Mouse (Mus musculus): ENCODE data around the gene Cab39l. TPM values are rescaled to one million over a fixed set of nuclear protein-coding genes. Genes with fewer than 3 reads are reported as not detected.
A peak's percentile ranks its signal among the peaks of the same experiment; 100 is the strongest.

Gene Cab39l
- polyA plus RNA-seq, 2 experiments, result 8.4 to 30.0 TPM

DNA sequence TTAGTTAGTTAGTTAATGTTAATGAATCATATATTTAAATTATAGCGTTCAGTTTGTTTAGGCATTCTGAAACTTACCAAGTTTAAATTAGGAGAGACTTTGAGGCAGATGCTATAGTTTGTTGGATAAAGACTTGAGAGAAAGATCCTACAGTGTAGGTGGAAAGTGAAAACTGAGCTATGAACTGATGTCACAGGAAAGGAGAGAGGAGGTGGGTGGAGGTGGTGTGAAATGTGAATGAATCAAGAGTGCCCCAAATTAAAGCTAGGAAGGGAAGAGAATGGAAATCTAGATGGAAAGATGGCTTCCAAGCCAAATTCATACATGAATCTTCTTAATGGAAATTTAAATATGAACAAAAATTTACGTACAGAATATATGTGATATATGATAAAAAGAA is 25.7 kb downstream of the Cab39l start:
- ATAC-seq (ENCODE audit: insufficient read depth) (no peak), DNase-seq (ENCODE audit: low read depth in 3 of 3, low spot score in 3 of 3) (no peak)
- no peak overlapping the region for H3K9ac ChIP-seq (replicated peaks)
- 74% methylated on average over 2 of the region's 2 CpGs for WGBS (ENCODE audit: insufficient replicate concordance)
- no peaks in the 10 kb centered on the region for H3K4me1 ChIP-seq (replicated peaks; ENCODE audit: control insufficient read depth in 2 of 2, insufficient read depth in 2 of 2, low read length in 1 of 2)
- no peak for TF ChIP-seq CTCF (IDR thresholded peaks at IDR 0.05; ENCODE audit: low read depth)
- no peak for TF ChIP-seq EP300 (IDR thresholded peaks at IDR 0.05; ENCODE audit: low read depth)
- H3K27me3 ChIP-seq (ENCODE audit: control insufficient read depth, insufficient read depth, low read length), result no peaks in the 10 kb centered on the region
- no peaks in the 10 kb centered on the region for H3K9me3 ChIP-seq (ENCODE audit: control insufficient read depth, low read length)
- H3K4me2 ChIP-seq (ENCODE audit: low read depth), result no peak overlapping the region
- peaks cover 3% of the 10 kb centered on the region; the same call in 1 of the 2 replicates for H3K36me3 ChIP-seq (replicated peaks; ENCODE audit: control insufficient read depth, insufficient read depth, low read depth)
- H3K4me3 ChIP-seq (ENCODE audit: insufficient read depth in 1 of 2, low read depth in 2 of 2, low read length in 2 of 2), result no peak overlapping the region
- no peak overlapping the region for H3K27ac ChIP-seq

GRCm38 (mm10) chr14:59467798-59468197 is 27.0 kb downstream of the Cab39l start:
- Histone ChIP-seq H3K4me3 (ENCODE audit: insufficient read depth in 1 of 2, low read depth in 2 of 2, low read length in 2 of 2) (no peak overlapping the region), H3K9ac (replicated peaks) (no peak overlapping the region), H3K27me3 (ENCODE audit: control insufficient read depth, insufficient read depth, low read length) (no peaks in the 10 kb centered on the region), H3K4me2 (ENCODE audit: low read depth) (no peak overlapping the region), H3K36me3 (replicated peaks; ENCODE audit: control insufficient read depth, insufficient read depth, low read depth) (0 out of 2 replicates have a peak, but pooled peaks cover 3% of the 10 kb centered on the region), H3K4me1 (replicated peaks; ENCODE audit: control insufficient read depth in 2 of 2, insufficient read depth in 2 of 2, low read length in 1 of 2) (no peaks in the 10 kb centered on the region), H3K27ac (no peak overlapping the region), H3K9me3 (ENCODE audit: control insufficient read depth, low read length) (no peaks in the 10 kb centered on the region)
- WGBS (ENCODE audit: insufficient replicate concordance), result 47% methylated on average over 1 of the region's 1 CpGs
- TF ChIP-seq EP300 (IDR thresholded peaks at IDR 0.05; ENCODE audit: low read depth), result no peak
- peak; percentile 10; the same call in 1 of the 2 replicates for TF ChIP-seq CTCF (IDR thresholded peaks at IDR 0.05; ENCODE audit: low read depth)
- ATAC-seq (ENCODE audit: insufficient read depth), result no peak
- no peak for DNase-seq (ENCODE audit: low read depth in 3 of 3, low spot score in 3 of 3)

- Histone ChIP-seq H3K27ac (no peak overlapping the region), H3K9ac (replicated peaks) (no peak overlapping the region), H3K4me2 (ENCODE audit: low read depth) (no peak overlapping the region), H3K36me3 (replicated peaks; ENCODE audit: control insufficient read depth, insufficient read depth, low read depth) (0 out of 2 replicates have a peak, but pooled peaks cover 3% of the 10 kb centered on the region), H3K4me1 (replicated peaks; ENCODE audit: control insufficient read depth in 2 of 2, insufficient read depth in 2 of 2, low read length in 1 of 2) (no peaks in the 10 kb centered on the region), H3K9me3 (ENCODE audit: control insufficient read depth, low read length) (no peaks in the 10 kb centered on the region), H3K27me3 (ENCODE audit: control insufficient read depth, insufficient read depth, low read length) (no peaks in the 10 kb centered on the region), H3K4me3 (ENCODE audit: insufficient read depth in 1 of 2, low read depth in 2 of 2, low read length in 2 of 2) (no peak overlapping the region)
- WGBS (ENCODE audit: insufficient replicate concordance), result 68% methylated on average over 1 of the region's 1 CpGs
- no peak for DNase-seq (ENCODE audit: low read depth in 3 of 3, low spot score in 3 of 3)
- TF ChIP-seq EP300 (IDR thresholded peaks at IDR 0.05; ENCODE audit: low read depth), result no peak
- TF ChIP-seq CTCF (IDR thresholded peaks at IDR 0.05; ENCODE audit: low read depth), result no peak
- ATAC-seq (ENCODE audit: insufficient read depth), result no peak
Observed at GRCm38 (mm10) chr14:59470781-59471180, 30.0 kb downstream of the Cab39l start.

DNA sequence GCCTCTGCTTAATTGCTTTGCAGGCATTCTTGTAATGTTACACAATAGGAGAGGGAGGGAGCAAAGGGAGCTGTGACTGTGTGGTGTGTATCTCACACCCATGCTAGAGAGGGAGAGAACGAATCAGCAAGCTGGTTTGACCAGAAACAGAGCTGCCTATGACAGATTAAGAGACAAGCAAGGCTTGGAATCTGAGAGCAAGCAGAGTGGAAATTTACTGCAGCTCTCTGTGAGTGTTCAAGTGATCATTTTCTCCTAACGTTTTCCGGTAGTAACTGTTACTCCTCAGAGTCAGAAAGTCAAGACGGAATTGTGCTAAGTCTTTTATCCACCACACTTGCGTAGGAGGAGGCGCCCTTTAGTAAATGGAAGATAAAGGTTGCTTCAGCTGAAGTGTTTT is 37.9 kb downstream of the Cab39l start:
- H3K27me3 ChIP-seq (ENCODE audit: control insufficient read depth, insufficient read depth, low read length), result no peaks in the 10 kb centered on the region
- no peak for TF ChIP-seq CTCF (IDR thresholded peaks at IDR 0.05; ENCODE audit: low read depth)
- no peak for TF ChIP-seq EP300 (IDR thresholded peaks at IDR 0.05; ENCODE audit: low read depth)
- ATAC-seq (ENCODE audit: insufficient read depth) (no peak), DNase-seq (ENCODE audit: low read depth in 3 of 3, low spot score in 3 of 3) (no peak)
- H3K9me3 ChIP-seq (ENCODE audit: control insufficient read depth, low read length), result no peaks in the 10 kb centered on the region
- H3K27ac ChIP-seq, result no peak overlapping the region
- H3K9ac ChIP-seq (replicated peaks), result no peak overlapping the region
- H3K4me1 ChIP-seq (replicated peaks; ENCODE audit: control insufficient read depth in 2 of 2, insufficient read depth in 2 of 2, low read length in 1 of 2), result no peaks in the 10 kb centered on the region
- no peak overlapping the region for H3K4me2 ChIP-seq (ENCODE audit: low read depth)
- no peak overlapping the region for H3K4me3 ChIP-seq (ENCODE audit: insufficient read depth in 1 of 2, low read depth in 2 of 2, low read length in 2 of 2)
- 58% methylated on average over 6 of the region's 6 CpGs for WGBS (ENCODE audit: insufficient replicate concordance)
- no peaks in the 10 kb centered on the region for H3K36me3 ChIP-seq (replicated peaks; ENCODE audit: control insufficient read depth, insufficient read depth, low read depth)

DNA sequence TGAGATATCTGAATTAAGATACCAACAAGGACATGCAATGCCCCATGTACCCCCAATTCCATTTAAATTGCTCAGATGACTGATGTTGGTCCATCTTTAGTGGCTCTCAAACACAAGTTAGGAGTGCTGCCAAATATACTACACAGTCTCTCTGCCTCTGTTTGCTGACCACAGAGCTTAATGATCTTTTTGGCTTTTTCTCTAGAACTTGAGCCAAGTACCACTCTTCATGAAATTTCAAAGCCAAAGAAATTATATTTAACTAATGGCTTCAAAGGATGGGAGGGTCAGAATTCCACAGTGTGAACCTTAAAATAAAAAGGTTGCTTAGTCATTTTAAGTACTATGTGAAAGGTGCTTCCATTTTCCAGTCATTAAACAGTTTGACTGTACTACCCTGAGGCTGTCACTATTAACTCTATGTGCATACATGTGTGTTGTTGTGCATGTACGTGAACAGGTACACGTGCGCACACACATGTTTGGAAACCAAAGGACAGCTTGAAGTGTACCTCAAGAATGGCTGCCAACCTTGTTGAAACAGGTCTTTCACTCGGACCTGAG is 44.6 kb downstream of the Cab39l start:
- H3K4me2 ChIP-seq (ENCODE audit: low read depth), result no peak overlapping the region
- no peak overlapping the region for H3K27ac ChIP-seq
- H3K9me3 ChIP-seq (ENCODE audit: control insufficient read depth, low read length), result no peaks in the 10 kb centered on the region
- ATAC-seq (ENCODE audit: insufficient read depth) (no peak), DNase-seq (ENCODE audit: low read depth in 3 of 3, low spot score in 3 of 3) (no peak)
- 70% methylated on average over 4 of the region's 4 CpGs for WGBS (ENCODE audit: insufficient replicate concordance)
- 0 out of 4 replicates have a peak, but pooled peaks cover 0 to 1% of the 10 kb centered on the region in 2 experiments for H3K4me1 ChIP-seq (replicated peaks; ENCODE audit: control insufficient read depth in 2 of 2, insufficient read depth in 2 of 2, low read length in 1 of 2)
- no peaks in the 10 kb centered on the region for H3K27me3 ChIP-seq (ENCODE audit: control insufficient read depth, insufficient read depth, low read length)
- H3K36me3 ChIP-seq (replicated peaks; ENCODE audit: control insufficient read depth, insufficient read depth, low read depth), result no peaks in the 10 kb centered on the region
- no peak overlapping the region for H3K9ac ChIP-seq (replicated peaks)
- TF ChIP-seq EP300 (IDR thresholded peaks at IDR 0.05; ENCODE audit: low read depth) (no peak), CTCF (IDR thresholded peaks at IDR 0.05; ENCODE audit: low read depth) (no peak)
- no peak overlapping the region for H3K4me3 ChIP-seq (ENCODE audit: insufficient read depth in 1 of 2, low read depth in 2 of 2, low read length in 2 of 2)

Data from liver, embryonic 14.5 days (tissue).